23 mouse cellular contexts compared by ENCODE assay signal in genomic region chr5:69721351-69722006, GRCm38 (mm10).
"Had no signal": no experiment of that assay in that cellular context is flagged by ENCODE, and none has a peak within 500 bp of the region (broad histone marks: within the 10 kb centered on the region; RNA-seq: fewer than 3 reads in every experiment).

No protein-coding gene starts in this region.

- DNase-seq: forebrain, postnatal 0 days; gastrocnemius, postnatal 14 days; gastrocnemius, postnatal 36 days; heart, adult 11 months; kidney, adult 11 months; kidney, adult 2 months; kidney, adult 9 months; kidney, postnatal 14 days; kidney, postnatal 36 days; layer of hippocampus, adult 9-11 months; layer of hippocampus, postnatal 36 days; left cerebral cortex, postnatal 4 days; lung, adult 18-20 months had no signal

- H3K36me3 ChIP-seq: hindbrain, embryonic 13.5 days; hindbrain, embryonic 15.5 days; kidney, embryonic 15.5 days; limb, embryonic 13.5 days; limb, embryonic 15.5 days; liver, embryonic 12.5 days had no signal

- ATAC-seq: forebrain, postnatal 0 days; hindbrain, postnatal 0 days; intestine, embryonic 16.5 days; liver, embryonic 12.5 days had no signal

- H3K9ac ChIP-seq: forebrain, postnatal 0 days; hindbrain, embryonic 13.5 days; hindbrain, embryonic 15.5 days; kidney, embryonic 15.5 days; limb, embryonic 13.5 days; limb, embryonic 15.5 days; liver, embryonic 12.5 days; liver, embryonic 14.5 days had no signal

- H3K27ac ChIP-seq: hindbrain, embryonic 13.5 days; hindbrain, embryonic 15.5 days; hindbrain, postnatal 0 days; kidney, embryonic 15.5 days; kidney, postnatal 0 days; limb, embryonic 13.5 days; limb, embryonic 15.5 days; liver, embryonic 12.5 days; liver, embryonic 14.5 days had no signal

- H3K4me1 ChIP-seq: hindbrain, embryonic 13.5 days; hindbrain, embryonic 15.5 days; kidney, embryonic 15.5 days; limb, embryonic 13.5 days; limb, embryonic 15.5 days; liver, embryonic 12.5 days had no signal

- H3K9me3 ChIP-seq: hindbrain, embryonic 13.5 days; hindbrain, embryonic 15.5 days; kidney, embryonic 15.5 days; limb, embryonic 13.5 days; limb, embryonic 15.5 days; liver, embryonic 12.5 days had no signal

- H3K4me2 ChIP-seq: hindbrain, embryonic 13.5 days; hindbrain, embryonic 15.5 days; kidney, embryonic 15.5 days; limb, embryonic 13.5 days; limb, embryonic 15.5 days; liver, embryonic 12.5 days had no signal

- H3K27me3 ChIP-seq: hindbrain, embryonic 13.5 days; hindbrain, embryonic 15.5 days; kidney, embryonic 15.5 days; limb, embryonic 13.5 days; limb, embryonic 15.5 days; liver, embryonic 12.5 days had no signal

- H3K4me3 ChIP-seq: hindbrain, embryonic 13.5 days; hindbrain, embryonic 15.5 days; kidney, embryonic 15.5 days; limb, embryonic 13.5 days; limb, embryonic 15.5 days; liver, embryonic 12.5 days had no signal
